Mouse (Mus musculus) common myeloid progenitor, adult 5-6 weeks (primary cell): ENCODE measurements at regions not wholly inside any gene's neighbourhood (a gene's known extent, or its start where the extent isn't known, plus 50 kb on each side); places are given as distances from the start of the nearest gene placed in this dataset.

Experiments used
- ATAC-seq: replicated peaks from 2 replicates; pipeline ENCODE4 v1.8.0; 2016; ENCODE audit warnings: low read depth, mild to moderate bottlenecking, moderate TSS enrichment, inconsistent platforms; ENCODE audit not compliant: poor library complexity, severe bottlenecking

GRCm38 (mm10) chr2:9757770-9758420 is 123.2 kb upstream of the 4930412O13Rik start:
- no peak for ATAC-seq

- no peak for ATAC-seq
These were observed 122.1 kb upstream of the 4930412O13Rik start for GRCm38 (mm10) chr2:9758983-9759382.

DNA sequence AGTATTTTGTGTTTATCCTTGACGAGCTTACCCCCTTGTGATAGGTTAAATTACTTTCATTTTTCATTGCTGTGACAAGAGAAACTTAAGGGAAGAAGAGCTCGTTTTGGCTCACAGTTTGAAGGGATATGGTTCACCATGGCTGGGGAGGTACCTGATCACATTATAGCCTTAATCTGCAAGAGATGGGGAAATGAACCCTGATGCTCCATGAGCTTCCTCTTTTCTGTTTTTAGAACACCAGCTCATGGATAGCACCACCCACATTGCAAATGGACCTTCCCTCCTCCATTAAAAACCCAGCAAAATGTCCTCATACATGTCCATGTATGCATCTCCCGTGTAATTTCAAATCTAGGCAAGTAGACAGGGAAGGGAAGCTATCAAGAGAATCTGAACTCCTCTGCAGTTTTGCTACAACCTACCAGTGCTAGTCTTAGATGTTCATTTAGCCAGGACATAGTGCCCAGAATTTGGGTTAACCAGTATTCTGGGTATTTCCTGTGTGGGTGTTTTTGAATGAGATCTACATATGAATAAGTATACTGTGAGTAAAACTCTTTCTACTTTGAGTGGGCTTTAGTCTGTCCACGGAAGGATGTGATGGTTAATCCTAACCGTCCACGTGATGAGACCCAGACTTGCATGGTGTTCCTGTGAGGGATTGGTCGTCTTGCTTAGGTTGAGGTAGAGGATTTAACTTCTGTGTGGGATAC is 121.5 kb upstream of the 4930412O13Rik start:
- ATAC-seq = 0 out of 2 replicates have a peak, but pooled peaks have one; percentile 45

GRCm38 (mm10) chr2:9780159-9780558 is 100.9 kb upstream of the 4930412O13Rik start:
- no peak for ATAC-seq

GRCm38 (mm10) chr2:9782698-9783097 is 98.4 kb upstream of the 4930412O13Rik start:
- ATAC-seq = no peak

DNA sequence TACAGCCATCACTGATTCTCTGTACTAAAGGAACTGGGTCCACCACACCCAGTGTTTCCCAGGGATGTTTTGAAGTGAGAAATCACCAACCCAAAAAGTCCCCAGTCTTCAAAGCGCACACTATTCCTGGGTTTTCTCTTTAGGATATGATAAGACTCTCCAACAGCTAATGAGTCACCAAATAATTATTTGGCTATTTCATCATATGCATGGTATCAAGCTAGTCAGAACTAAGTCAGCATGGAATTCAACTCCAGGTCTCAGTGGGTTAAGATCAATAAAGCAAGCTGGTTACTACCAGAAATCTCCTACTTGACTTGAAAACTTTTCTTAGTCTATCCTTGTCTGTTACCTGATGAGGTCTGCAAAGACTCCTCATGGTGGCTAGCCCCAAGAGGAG is 89.1 kb upstream of the 4930412O13Rik start:
- no peak for ATAC-seq

GRCm38 (mm10) chr2:9792381-9792780 is 88.7 kb upstream of the 4930412O13Rik start:
- no peak for ATAC-seq

- no peak for ATAC-seq
These were observed 85.7 kb upstream of the 4930412O13Rik start for GRCm38 (mm10) chr2:9795401-9795800.

GRCm38 (mm10) chr2:9801484-9801883 is 79.6 kb upstream of the 4930412O13Rik start:
- peak; percentile 95 for ATAC-seq

GRCm38 (mm10) chr2:9804306-9804705 is 76.7 kb upstream of the 4930412O13Rik start:
- no peak for ATAC-seq

DNA sequence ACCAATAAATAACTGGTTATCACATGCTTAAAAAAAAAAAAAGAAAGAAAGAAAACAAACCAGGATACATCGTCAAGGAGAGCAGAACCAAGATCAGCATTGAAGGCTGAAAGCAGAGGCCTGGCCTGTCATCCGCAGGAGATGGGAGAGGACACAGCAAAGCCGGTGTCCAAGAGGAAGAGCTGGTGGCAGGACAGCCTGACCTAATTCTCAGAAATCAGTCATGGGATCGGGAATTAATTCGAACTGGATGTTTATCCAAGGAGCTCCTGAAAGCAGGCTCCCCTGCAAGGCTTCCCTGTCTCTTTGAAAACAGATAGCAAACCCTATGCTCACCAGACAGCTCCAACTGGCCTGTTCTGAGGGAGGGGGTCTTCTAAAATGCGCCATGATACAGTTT is 75.5 kb upstream of the 4930412O13Rik start:
- no peak for ATAC-seq
